Mouse (Mus musculus): Measurements from ENCODE around the gene Slc25a18. TPM values are rescaled to one million over a fixed set of nuclear protein-coding genes. Genes with fewer than 3 reads are reported as not detected.
A peak's percentile ranks its signal among the peaks of the same experiment; 100 is the strongest.

The Slc25a18 gene
- polyA plus RNA-seq (2015; fragmentation: Nextera tagmentation; extraction: Ambion mirVana) = 19.0 and 22.1 TPM in 2 replicates

GRCm38 (mm10) chr6:120773149-120773628 lies at the start of gene Slc25a18:
TSS of gene Slc25a18 (plus strand) at chr6:120773578.
- no peaks in the 10 kb centered on the region for H3K9me3 ChIP-seq
- no peak within 1 kb of the TSS for H3K4me3 ChIP-seq
- peaks cover 16% of the 10 kb centered on the region for H3K4me1 ChIP-seq (replicated peaks)
- no peaks in the 10 kb centered on the region for H3K36me3 ChIP-seq
- peak within 1 kb of the TSS; percentile 29 for H3K4me2 ChIP-seq
- 18% methylated on average over 5 of the region's 5 CpGs for WGBS
- peak within 1 kb of the TSS; percentile 72 for H3K27ac ChIP-seq (replicated peaks)
- no peaks in the 10 kb centered on the region for H3K27me3 ChIP-seq
- ATAC-seq (ENCODE audit: low FRiP score, low read depth) = peak; percentile 91
- H3K9ac ChIP-seq = no peak within 1 kb of the TSS

- WGBS = 47% methylated on average over 2 of the region's 2 CpGs
- ATAC-seq (ENCODE audit: low FRiP score, low read depth) = no peak
- no peak overlapping the region for H3K9ac ChIP-seq
- no peaks in the 10 kb centered on the region for H3K27me3 ChIP-seq
- H3K4me2 ChIP-seq = no peak overlapping the region
- no peaks in the 10 kb centered on the region for H3K36me3 ChIP-seq
- no peak overlapping the region for H3K27ac ChIP-seq (replicated peaks)
- no peaks in the 10 kb centered on the region for H3K9me3 ChIP-seq
- no peak overlapping the region for H3K4me3 ChIP-seq
- H3K4me1 ChIP-seq (replicated peaks) = no peaks in the 10 kb centered on the region
Observed at GRCm38 (mm10) chr6:120725986-120726385, 47.4 kb upstream of the Slc25a18 start.

GRCm38 (mm10) chr6:120736011-120736410 lies 37.4 kb upstream of the Slc25a18 start:
- no peak for ATAC-seq (ENCODE audit: low FRiP score, low read depth)
- no peaks in the 10 kb centered on the region for H3K9me3 ChIP-seq
- H3K4me3 ChIP-seq = no peak overlapping the region
- H3K4me1 ChIP-seq (replicated peaks) = no peaks in the 10 kb centered on the region
- H3K4me2 ChIP-seq = no peak overlapping the region
- no peaks in the 10 kb centered on the region for H3K36me3 ChIP-seq
- no peaks in the 10 kb centered on the region for H3K27me3 ChIP-seq
- H3K27ac ChIP-seq (replicated peaks) = no peak overlapping the region
- 84% methylated on average over 3 of the region's 3 CpGs for WGBS
- H3K9ac ChIP-seq = no peak overlapping the region

GRCm38 (mm10) chr6:120736566-120736965 lies 36.8 kb upstream of the Slc25a18 start:
- H3K4me2 ChIP-seq = no peak overlapping the region
- no peak overlapping the region for H3K27ac ChIP-seq (replicated peaks)
- H3K9me3 ChIP-seq = no peaks in the 10 kb centered on the region
- no peaks in the 10 kb centered on the region for H3K27me3 ChIP-seq
- H3K4me1 ChIP-seq (replicated peaks) = no peaks in the 10 kb centered on the region
- H3K4me3 ChIP-seq = no peak overlapping the region
- no peaks in the 10 kb centered on the region for H3K36me3 ChIP-seq
- no peak overlapping the region for H3K9ac ChIP-seq
- ATAC-seq (ENCODE audit: low FRiP score, low read depth) = peak; percentile 91
- WGBS = 86% methylated on average over 3 of the region's 3 CpGs

- no peak for ATAC-seq (ENCODE audit: low FRiP score, low read depth)
- Histone ChIP-seq H3K4me1 (replicated peaks) (no peaks in the 10 kb centered on the region), H3K4me3 (no peak overlapping the region), H3K36me3 (no peaks in the 10 kb centered on the region), H3K9me3 (no peaks in the 10 kb centered on the region), H3K27me3 (no peaks in the 10 kb centered on the region), H3K4me2 (no peak overlapping the region), H3K27ac (replicated peaks) (no peak overlapping the region), H3K9ac (no peak overlapping the region)
- WGBS = 89% methylated on average over 2 of the region's 2 CpGs
Observed at GRCm38 (mm10) chr6:120743130-120743529, 30.2 kb upstream of the Slc25a18 start.

- whole genome bisulfite sequencing = 93% methylated on average over 7 of the region's 7 CpGs
- H3K27ac ChIP-seq (replicated peaks) = no peak overlapping the region
- H3K4me2 ChIP-seq = no peak overlapping the region
- no peak overlapping the region for H3K4me3 ChIP-seq
- no peak overlapping the region for H3K9ac ChIP-seq
- H3K9me3 ChIP-seq = no peaks in the 10 kb centered on the region
- no peak for ATAC-seq (ENCODE audit: low FRiP score, low read depth)
- H3K4me1 ChIP-seq (replicated peaks) = no peaks in the 10 kb centered on the region
- H3K27me3 ChIP-seq = no peaks in the 10 kb centered on the region
- H3K36me3 ChIP-seq = no peaks in the 10 kb centered on the region
Observed at GRCm38 (mm10) chr6:120744266-120744665, 29.1 kb upstream of the Slc25a18 start.

- Histone ChIP-seq H3K27me3 (no peaks in the 10 kb centered on the region), H3K27ac (replicated peaks) (no peak overlapping the region), H3K4me1 (replicated peaks) (no peaks in the 10 kb centered on the region), H3K4me3 (no peak overlapping the region), H3K9ac (no peak overlapping the region), H3K4me2 (no peak overlapping the region), H3K36me3 (no peaks in the 10 kb centered on the region), H3K9me3 (no peaks in the 10 kb centered on the region)
- WGBS = 96% methylated on average over 2 of the region's 2 CpGs
- ATAC-seq (ENCODE audit: low FRiP score, low read depth) = no peak
Observed at GRCm38 (mm10) chr6:120746416-120746815, 27.0 kb upstream of the Slc25a18 start.

GRCm38 (mm10) chr6:120761151-120761550 lies 12.2 kb upstream of the Slc25a18 start:
- H3K4me1 ChIP-seq (replicated peaks) = no peaks in the 10 kb centered on the region
- 89% methylated on average over 2 of the region's 2 CpGs for WGBS
- H3K4me3 ChIP-seq = no peak overlapping the region
- no peaks in the 10 kb centered on the region for H3K27me3 ChIP-seq
- ATAC-seq (ENCODE audit: low FRiP score, low read depth) = no peak
- H3K9ac ChIP-seq = no peak overlapping the region
- H3K36me3 ChIP-seq = peaks cover 26% of the 10 kb centered on the region
- H3K4me2 ChIP-seq = no peak overlapping the region
- H3K27ac ChIP-seq (replicated peaks) = no peak overlapping the region
- no peaks in the 10 kb centered on the region for H3K9me3 ChIP-seq

- Histone ChIP-seq H3K9ac (no peak overlapping the region), H3K27me3 (no peaks in the 10 kb centered on the region), H3K4me2 (no peak overlapping the region), H3K4me3 (no peak overlapping the region), H3K36me3 (0 out of 2 replicates have a peak, but pooled peaks cover 3% of the 10 kb centered on the region), H3K27ac (replicated peaks) (no peak overlapping the region), H3K9me3 (no peaks in the 10 kb centered on the region), H3K4me1 (replicated peaks) (peaks cover 16% of the 10 kb centered on the region)
- WGBS = 95% methylated on average over 1 of the region's 1 CpGs
- ATAC-seq (ENCODE audit: low FRiP score, low read depth) = no peak
Observed at GRCm38 (mm10) chr6:120769972-120770371, 3.4 kb upstream of the Slc25a18 start.

- Histone ChIP-seq H3K4me3 (no peak overlapping the region), H3K27ac (replicated peaks) (no peak overlapping the region), H3K9ac (no peak overlapping the region), H3K36me3 (0 out of 2 replicates have a peak, but pooled peaks cover 2% of the 10 kb centered on the region), H3K9me3 (no peaks in the 10 kb centered on the region), H3K4me1 (replicated peaks) (peaks cover 16% of the 10 kb centered on the region), H3K27me3 (no peaks in the 10 kb centered on the region), H3K4me2 (no peak overlapping the region)
- WGBS = 90% methylated on average over 1 of the region's 1 CpGs
- no peak for ATAC-seq (ENCODE audit: low FRiP score, low read depth)
Observed at GRCm38 (mm10) chr6:120771366-120771765, 2.0 kb upstream of the Slc25a18 start.

- no peaks in the 10 kb centered on the region for H3K36me3 ChIP-seq
- H3K27me3 ChIP-seq = no peaks in the 10 kb centered on the region
- ATAC-seq (ENCODE audit: low FRiP score, low read depth) = no peak
- H3K4me1 ChIP-seq (replicated peaks) = peaks cover 16% of the 10 kb centered on the region
- H3K9me3 ChIP-seq = no peaks in the 10 kb centered on the region
- H3K9ac ChIP-seq = no peak overlapping the region
- peak overlapping the region; percentile 72 for H3K27ac ChIP-seq (replicated peaks)
- no peak overlapping the region for H3K4me3 ChIP-seq
- no peak overlapping the region for H3K4me2 ChIP-seq
Observed at GRCm38 (mm10) chr6:120772025-120772424, 1.4 kb upstream of the Slc25a18 start.

- peak overlapping the region; percentile 29 for H3K4me2 ChIP-seq
- no peaks in the 10 kb centered on the region for H3K27me3 ChIP-seq
- no peak overlapping the region for H3K9ac ChIP-seq
- 43% methylated on average over 6 of the region's 6 CpGs for WGBS
- no peaks in the 10 kb centered on the region for H3K36me3 ChIP-seq
- H3K9me3 ChIP-seq = no peaks in the 10 kb centered on the region
- ATAC-seq (ENCODE audit: low FRiP score, low read depth) = peak; percentile 42
- no peak overlapping the region for H3K4me3 ChIP-seq
- peak overlapping the region; percentile 72 for H3K27ac ChIP-seq (replicated peaks)
- H3K4me1 ChIP-seq (replicated peaks) = peaks cover 16% of the 10 kb centered on the region
Observed at GRCm38 (mm10) chr6:120773763-120774162, 385 bp downstream of the Slc25a18 start.

GRCm38 (mm10) chr6:120776286-120776685 lies 2.9 kb downstream of the Slc25a18 start:
- Histone ChIP-seq H3K9ac (no peak overlapping the region), H3K4me1 (replicated peaks) (peaks cover 16% of the 10 kb centered on the region), H3K9me3 (no peaks in the 10 kb centered on the region), H3K27ac (replicated peaks) (no peak overlapping the region), H3K36me3 (no peaks in the 10 kb centered on the region), H3K4me3 (no peak overlapping the region), H3K4me2 (peak overlapping the region; percentile 5; the same call in 1 of the 2 replicates), H3K27me3 (no peaks in the 10 kb centered on the region)
- ATAC-seq (ENCODE audit: low FRiP score, low read depth) = no peak
- WGBS = 73% methylated on average over 3 of the region's 3 CpGs
